Mouse (Mus musculus) myocyte (in vitro differentiated cells): ENCODE results near the gene Nsmce4a.

ENCODE experiments used
- CEBPB ChIP-seq: IDR thresholded peaks from 2 replicates; pipeline ENCODE4 v1.6.1; 2011; ENCODE audit warnings: mild to moderate bottlenecking, moderate library complexity; ENCODE audit not compliant: poor library complexity, insufficient read depth, severe bottlenecking
- E2F4 ChIP-seq: IDR thresholded peaks from one replicate; pipeline ENCODE4 v1.6.1; 2011; ENCODE audit warnings: mild to moderate bottlenecking, control low read depth, moderate library complexity; ENCODE audit not compliant: insufficient read depth
- MAX ChIP-seq: IDR thresholded peaks from one replicate; pipeline ENCODE4 v1.6.1; 2011; ENCODE audit warnings: low read depth, mild to moderate bottlenecking, control low read depth
- POLR2A ChIP-seq: IDR thresholded peaks from one replicate; pipeline ENCODE4 v1.6.1; 2011; ENCODE audit warnings: low read depth, mild to moderate bottlenecking, control low read depth, moderate library complexity; ENCODE audit not compliant: insufficient read length
- SRF ChIP-seq: IDR thresholded peaks from one replicate; pipeline ENCODE4 v1.6.1; 2011; ENCODE audit warnings: low read depth; ENCODE audit not compliant: control insufficient read depth, insufficient read length
- TCF12 ChIP-seq: IDR thresholded peaks from one replicate; pipeline ENCODE4 v1.6.1; 2011; ENCODE audit warnings: mild to moderate bottlenecking, control low read depth; ENCODE audit not compliant: poor library complexity, insufficient read depth, severe bottlenecking
- USF1 ChIP-seq: IDR thresholded peaks from one replicate; pipeline ENCODE4 v1.6.1; 2011; ENCODE audit warnings: low read depth, mild to moderate bottlenecking, control low read depth, moderate library complexity

DNA sequence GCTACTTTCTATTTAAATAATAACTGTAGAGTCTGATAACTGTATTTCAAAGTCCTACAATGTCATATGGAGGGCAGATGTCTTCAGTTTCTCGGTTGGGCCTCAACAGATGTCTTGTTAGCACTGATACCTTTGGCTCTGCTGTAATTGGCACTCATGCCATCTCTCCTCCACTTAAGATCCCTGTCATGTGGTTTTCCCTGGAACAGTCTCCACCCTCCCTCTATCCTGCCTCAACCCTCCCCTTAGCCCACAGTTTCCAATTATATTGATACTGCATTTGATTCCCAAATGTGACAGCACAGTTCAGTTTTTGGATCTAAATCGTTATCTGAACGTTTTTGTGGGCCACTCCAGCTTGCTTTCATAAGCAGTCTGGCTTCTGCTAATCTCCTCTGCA, 8.3 kb downstream of the Nsmce4a start:
- TF ChIP-seq POLR2A (no peak), TCF12 (no peak), USF1 (no peak), MAX (no peak), E2F4 (no peak), CEBPB (no peak), SRF (no peak)
